Mouse (Mus musculus) heart, embryonic 10.5 days (tissue): ENCODE measurements around the gene Trhr2. TPM values are rescaled to one million over a fixed set of nuclear protein-coding genes. Genes with fewer than 3 reads are reported as not detected.

Source experiments
- DNase-seq: peaks from one replicate; pipeline ENCODE4 v3.0.0-alpha.2; 2017; ENCODE audit warnings: low spot score
- H3K27ac ChIP-seq: fragments of 300-500 bp; sonication (generic); 2 replicates; pipeline ENCODE4 v1.5.1; 2016; ENCODE audit warnings: mild to moderate bottlenecking
- H3K27me3 ChIP-seq: fragments of 300-500 bp; sonication (generic); 2 replicates; pipeline ENCODE4 v1.6.1; 2016; ENCODE audit warnings: mild to moderate bottlenecking; ENCODE audit not compliant: poor library complexity, insufficient read depth, severe bottlenecking
- H3K36me3 ChIP-seq: fragments of 300-500 bp; sonication (generic); 2 replicates; pipeline ENCODE4 v1.6.1; 2016; ENCODE audit warnings: mild to moderate bottlenecking, moderate library complexity
- H3K4me1 ChIP-seq: fragments of 300-500 bp; sonication (generic); 2 replicates; pipeline ENCODE4 v1.6.1; 2016; ENCODE audit warnings: mild to moderate bottlenecking
- H3K4me3 ChIP-seq: fragments of 300-500 bp; sonication (generic); 2 replicates; pipeline ENCODE4 v1.5.1; 2016; ENCODE audit warnings: mild to moderate bottlenecking, moderate library complexity
- H3K9me3 ChIP-seq: fragments of 300-500 bp; sonication (generic); 2 replicates; pipeline ENCODE4 v1.6.1; 2016; ENCODE audit warnings: mild to moderate bottlenecking, moderate library complexity
- WGBS: fragments of 180-500 bp; shearing (Covaris S2); methylation state at CpG from one replicate; pipeline ENCODE4 v1.1.7; 2016; 5-methylcytosine and 5-hydroxymethylcytosine counted together
- polyA plus RNA-seq: library from polyadenylated mRNA; unstranded; fragments of >200 nt; fragmentation: Nextera tagmentation; extraction: Ambion mirVana; gene quantifications from 2 replicates; pipeline ENCODE4 v1.2.1, GENCODE M21; 2016

Gene Trhr2
- polyA plus RNA-seq, 1 experiment from 2014 or later: not detected

GRCm38 (mm10) chr8:122349357-122350297 is 10.9 kb downstream of the Trhr2 start:
- H3K27ac ChIP-seq: peak overlapping the region; percentile 77
- WGBS: 14% methylated on average over 15 of the region's 15 CpGs
- H3K9me3 ChIP-seq: no peaks in the 10 kb centered on the region
- peaks cover 19% of the 10 kb centered on the region for H3K27me3 ChIP-seq
- peaks cover 53% of the 10 kb centered on the region for H3K4me1 ChIP-seq
- no peaks in the 10 kb centered on the region for H3K36me3 ChIP-seq
- no peak for DNase-seq
- no peak overlapping the region; the same call in 1 of the 2 replicates for H3K4me3 ChIP-seq

- 64% methylated on average over 5 of the region's 5 CpGs for WGBS
- no peaks in the 10 kb centered on the region for H3K9me3 ChIP-seq
- H3K27me3 ChIP-seq: peaks cover 19% of the 10 kb centered on the region
- peaks cover 70% of the 10 kb centered on the region for H3K4me1 ChIP-seq
- DNase-seq: no peak
- 0 out of 2 replicates have a peak overlapping the region, but pooled peaks have one; percentile 18 for H3K27ac ChIP-seq
- no peaks in the 10 kb centered on the region for H3K36me3 ChIP-seq
- H3K4me3 ChIP-seq: no peak overlapping the region
These were observed 12.6 kb downstream of the Trhr2 start for GRCm38 (mm10) chr8:122347811-122348552.

- H3K4me1 ChIP-seq: peaks cover 71% of the 10 kb centered on the region
- no peak for DNase-seq
- WGBS: 49% methylated on average over 12 of the region's 12 CpGs
These were observed 15.1 kb downstream of the Trhr2 start for GRCm38 (mm10) chr8:122345181-122346095.

GRCm38 (mm10) chr8:122344219-122344618 is 16.3 kb downstream of the Trhr2 start:
- H3K9me3 ChIP-seq: no peaks in the 10 kb centered on the region
- peaks cover 5% of the 10 kb centered on the region for H3K27me3 ChIP-seq
- peaks cover 62% of the 10 kb centered on the region for H3K4me1 ChIP-seq
- no peak for DNase-seq
- H3K4me3 ChIP-seq: peak overlapping the region; percentile 56
- peak overlapping the region; percentile 83 for H3K27ac ChIP-seq
- WGBS: 12% methylated on average over 2 of the region's 5 CpGs
- H3K36me3 ChIP-seq: peaks cover 13% of the 10 kb centered on the region; the same call in 1 of the 2 replicates

More at GRCm38 (mm10) chr8:122345181-122346095, 15.1 kb downstream of the Trhr2 start:
- H3K4me3 ChIP-seq: peak overlapping the region; percentile 56; the same call in 1 of the 2 replicates
- no peaks in the 10 kb centered on the region for H3K9me3 ChIP-seq
- H3K36me3 ChIP-seq: 0 out of 2 replicates have a peak, but pooled peaks cover 3% of the 10 kb centered on the region
- peaks cover 5% of the 10 kb centered on the region for H3K27me3 ChIP-seq
- H3K27ac ChIP-seq: peak overlapping the region; percentile 83

- H3K9me3 ChIP-seq: no peaks in the 10 kb centered on the region
- H3K4me1 ChIP-seq: peaks cover 58% of the 10 kb centered on the region
- peak overlapping the region; percentile 56 for H3K4me3 ChIP-seq
- no peak for DNase-seq
- peak overlapping the region; percentile 83 for H3K27ac ChIP-seq
- under 1% methylated on average over 14 of the region's 14 CpGs for WGBS
- H3K36me3 ChIP-seq: peaks cover 18% of the 10 kb centered on the region; the same call in 1 of the 2 replicates
- H3K27me3 ChIP-seq: peaks cover 5% of the 10 kb centered on the region
These were observed 16.8 kb downstream of the Trhr2 start for GRCm38 (mm10) chr8:122343758-122344157.

GRCm38 (mm10) chr8:122343341-122343740 is 17.2 kb downstream of the Trhr2 start:
- Histone ChIP-seq H3K27me3 (peaks cover 8% of the 10 kb centered on the region), H3K9me3 (no peaks in the 10 kb centered on the region), H3K4me1 (peaks cover 54% of the 10 kb centered on the region), H3K36me3 (peaks cover 22% of the 10 kb centered on the region), H3K4me3 (peak overlapping the region; percentile 56), H3K27ac (peak overlapping the region; percentile 83)
- WGBS: 8% methylated on average over 11 of the region's 11 CpGs
- DNase-seq: no peak

- no peaks in the 10 kb centered on the region for H3K9me3 ChIP-seq
- H3K27ac ChIP-seq: peak overlapping the region; percentile 83
- no peak for DNase-seq
- peaks cover 53% of the 10 kb centered on the region for H3K4me1 ChIP-seq
- 3% methylated on average over 9 of the region's 9 CpGs for WGBS
- H3K27me3 ChIP-seq: peaks cover 13% of the 10 kb centered on the region
- H3K4me3 ChIP-seq: peak overlapping the region; percentile 56
- peaks cover 27% of the 10 kb centered on the region for H3K36me3 ChIP-seq
These were observed 17.7 kb downstream of the Trhr2 start for GRCm38 (mm10) chr8:122342806-122343209.

GRCm38 (mm10) chr8:122342362-122342761 is 18.2 kb downstream of the Trhr2 start:
- WGBS: 39% methylated on average over 5 of the region's 5 CpGs
- Histone ChIP-seq H3K9me3 (no peaks in the 10 kb centered on the region), H3K4me3 (no peak overlapping the region), H3K36me3 (peaks cover 32% of the 10 kb centered on the region), H3K27ac (no peak overlapping the region), H3K27me3 (peaks cover 17% of the 10 kb centered on the region), H3K4me1 (peaks cover 49% of the 10 kb centered on the region)
- DNase-seq: no peak

- peaks cover 37% of the 10 kb centered on the region for H3K36me3 ChIP-seq
- H3K9me3 ChIP-seq: no peaks in the 10 kb centered on the region
- no peak overlapping the region for H3K27ac ChIP-seq
- H3K4me3 ChIP-seq: no peak overlapping the region
- H3K4me1 ChIP-seq: peaks cover 51% of the 10 kb centered on the region
- WGBS: 72% methylated on average over 6 of the region's 6 CpGs
- DNase-seq: no peak
- peaks cover 23% of the 10 kb centered on the region for H3K27me3 ChIP-seq
These were observed 18.8 kb downstream of the Trhr2 start for GRCm38 (mm10) chr8:122341790-122342189.

GRCm38 (mm10) chr8:122340761-122341160 is 19.8 kb downstream of the Trhr2 start:
- Histone ChIP-seq H3K27me3 (peaks cover 33% of the 10 kb centered on the region), H3K9me3 (no peaks in the 10 kb centered on the region), H3K4me1 (peaks cover 61% of the 10 kb centered on the region), H3K36me3 (peaks cover 48% of the 10 kb centered on the region), H3K27ac (no peak overlapping the region), H3K4me3 (no peak overlapping the region)
- no peak for DNase-seq
- 87% methylated on average over 3 of the region's 3 CpGs for WGBS

- H3K27ac ChIP-seq: no peak overlapping the region
- H3K36me3 ChIP-seq: peaks cover 67% of the 10 kb centered on the region
- no peak overlapping the region for H3K4me3 ChIP-seq
- DNase-seq: no peak
- H3K27me3 ChIP-seq: peaks cover 47% of the 10 kb centered on the region
- peaks cover 55% of the 10 kb centered on the region for H3K4me1 ChIP-seq
- no peaks in the 10 kb centered on the region for H3K9me3 ChIP-seq
- 66% methylated on average over 6 of the region's 6 CpGs for WGBS
These were observed 21.7 kb downstream of the Trhr2 start for GRCm38 (mm10) chr8:122338852-122339251.
